Mouse (Mus musculus): ENCODE results near the gene Tspan1. TPM values are rescaled to one million over a fixed set of nuclear protein-coding genes. Genes with fewer than 3 reads are reported as not detected.

Tspan1 gene
- polyA plus RNA-seq, 1 experiment, result 0.02 TPM

GRCm38 (mm10) chr4:116182745-116183144 is 15.3 kb upstream of the Tspan1 start:
- Histone ChIP-seq H3K27me3 (ENCODE audit: control insufficient read depth, insufficient read depth, insufficient read length) (no peaks in the 10 kb centered on the region), H3K4me3 (ENCODE audit: insufficient read depth, poor library complexity, severe bottlenecking) (no peak overlapping the region), H3ac (ENCODE audit: control insufficient read depth, insufficient read length, low read depth) (no peak overlapping the region), H3K36me3 (ENCODE audit: control insufficient read depth, insufficient read depth) (no peaks in the 10 kb centered on the region), H3K79me3 (ENCODE audit: low read depth) (no peaks in the 10 kb centered on the region), H3K79me2 (ENCODE audit: control insufficient read depth, insufficient read depth) (no peaks in the 10 kb centered on the region)
- TF ChIP-seq MAX (IDR thresholded peaks at IDR 0.05), result no peak
- TF ChIP-seq CEBPB (IDR thresholded peaks at IDR 0.05; ENCODE audit: low read depth), result no peak
- TF ChIP-seq MYOD1 (IDR thresholded peaks at IDR 0.05; ENCODE audit: control insufficient read depth, insufficient read length, low read depth), result no peak
- no peak for TF ChIP-seq FOSL1 (IDR thresholded peaks at IDR 0.05; ENCODE audit: insufficient read depth, low read length, poor library complexity, severe bottlenecking)
- no peak for TF ChIP-seq MYOG (IDR thresholded peaks at IDR 0.05; ENCODE audit: control insufficient read depth, extremely low read depth, insufficient read length)
- no peak for TF ChIP-seq CTCF (IDR thresholded peaks at IDR 0.05; ENCODE audit: control insufficient read depth, insufficient read depth, insufficient read length)

GRCm38 (mm10) chr4:116182079-116182478 is 14.7 kb upstream of the Tspan1 start:
- TF ChIP-seq MAX (IDR thresholded peaks at IDR 0.05) (no peak), USF1 (IDR thresholded peaks at IDR 0.05; ENCODE audit: low read depth) (no peak), MYOG (IDR thresholded peaks at IDR 0.05; ENCODE audit: control insufficient read depth, extremely low read depth, insufficient read length) (no peak)
- Histone ChIP-seq H3K4me3 (ENCODE audit: insufficient read depth, poor library complexity, severe bottlenecking) (no peak overlapping the region), H3K36me3 (ENCODE audit: control insufficient read depth, insufficient read depth) (no peaks in the 10 kb centered on the region), H3ac (ENCODE audit: control insufficient read depth, insufficient read length, low read depth) (no peak overlapping the region), H3K79me2 (ENCODE audit: control insufficient read depth, insufficient read depth) (no peaks in the 10 kb centered on the region), H3K27me3 (ENCODE audit: control insufficient read depth, insufficient read depth, insufficient read length) (no peaks in the 10 kb centered on the region), H3K79me3 (ENCODE audit: low read depth) (no peaks in the 10 kb centered on the region)

- Histone ChIP-seq H3K79me3 (ENCODE audit: low read depth) (no peaks in the 10 kb centered on the region), H3K4me3 (ENCODE audit: insufficient read depth, poor library complexity, severe bottlenecking) (no peak overlapping the region), H3K36me3 (ENCODE audit: control insufficient read depth, insufficient read depth) (no peaks in the 10 kb centered on the region), H3K79me2 (ENCODE audit: control insufficient read depth, insufficient read depth) (no peaks in the 10 kb centered on the region), H3ac (ENCODE audit: control insufficient read depth, insufficient read length, low read depth) (no peak overlapping the region), H3K27me3 (ENCODE audit: control insufficient read depth, insufficient read depth, insufficient read length) (no peaks in the 10 kb centered on the region)
- TF ChIP-seq CEBPB (IDR thresholded peaks at IDR 0.05; ENCODE audit: low read depth) (no peak), MYOG (IDR thresholded peaks at IDR 0.05; ENCODE audit: control insufficient read depth, extremely low read depth, insufficient read length) (no peak), FOSL1 (IDR thresholded peaks at IDR 0.05; ENCODE audit: insufficient read depth, low read length, poor library complexity, severe bottlenecking) (no peak), MYOD1 (IDR thresholded peaks at IDR 0.05; ENCODE audit: control insufficient read depth, insufficient read length, low read depth) (no peak), MAX (IDR thresholded peaks at IDR 0.05) (no peak), USF1 (IDR thresholded peaks at IDR 0.05; ENCODE audit: low read depth) (no peak), CTCF (IDR thresholded peaks at IDR 0.05; ENCODE audit: control insufficient read depth, insufficient read depth, insufficient read length) (no peak)
Observed at GRCm38 (mm10) chr4:116177140-116177539, 9.7 kb upstream of the Tspan1 start.

- Histone ChIP-seq H3ac (ENCODE audit: control insufficient read depth, insufficient read length, low read depth) (no peak overlapping the region), H3K36me3 (ENCODE audit: control insufficient read depth, insufficient read depth) (no peaks in the 10 kb centered on the region), H3K4me3 (ENCODE audit: insufficient read depth, poor library complexity, severe bottlenecking) (no peak overlapping the region), H3K79me2 (ENCODE audit: control insufficient read depth, insufficient read depth) (no peaks in the 10 kb centered on the region), H3K79me3 (ENCODE audit: low read depth) (no peaks in the 10 kb centered on the region), H3K27me3 (ENCODE audit: control insufficient read depth, insufficient read depth, insufficient read length) (no peaks in the 10 kb centered on the region)
- no peak for TF ChIP-seq CEBPB (IDR thresholded peaks at IDR 0.05; ENCODE audit: low read depth)
- no peak for TF ChIP-seq MAX (IDR thresholded peaks at IDR 0.05)
- TF ChIP-seq MYOG (IDR thresholded peaks at IDR 0.05; ENCODE audit: control insufficient read depth, extremely low read depth, insufficient read length), result no peak
- TF ChIP-seq USF1 (IDR thresholded peaks at IDR 0.05; ENCODE audit: low read depth), result no peak
- TF ChIP-seq MYOD1 (IDR thresholded peaks at IDR 0.05; ENCODE audit: control insufficient read depth, insufficient read length, low read depth), result no peak
Observed at GRCm38 (mm10) chr4:116176543-116176988, 9.2 kb upstream of the Tspan1 start.

- H3K79me2 ChIP-seq (ENCODE audit: control insufficient read depth, insufficient read depth), result no peaks in the 10 kb centered on the region
- no peak overlapping the region for H3ac ChIP-seq (ENCODE audit: control insufficient read depth, insufficient read length, low read depth)
- H3K27me3 ChIP-seq (ENCODE audit: control insufficient read depth, insufficient read depth, insufficient read length), result no peaks in the 10 kb centered on the region
- H3K79me3 ChIP-seq (ENCODE audit: low read depth), result no peaks in the 10 kb centered on the region
- H3K36me3 ChIP-seq (ENCODE audit: control insufficient read depth, insufficient read depth), result no peaks in the 10 kb centered on the region
- no peak overlapping the region for H3K4me3 ChIP-seq (ENCODE audit: insufficient read depth, poor library complexity, severe bottlenecking)
- no peak for TF ChIP-seq FOSL1 (IDR thresholded peaks at IDR 0.05; ENCODE audit: insufficient read depth, low read length, poor library complexity, severe bottlenecking)
- no peak for TF ChIP-seq MYOD1 (IDR thresholded peaks at IDR 0.05; ENCODE audit: control insufficient read depth, insufficient read length, low read depth)
- no peak for TF ChIP-seq MAX (IDR thresholded peaks at IDR 0.05)
- TF ChIP-seq USF1 (IDR thresholded peaks at IDR 0.05; ENCODE audit: low read depth), result no peak
- TF ChIP-seq CEBPB (IDR thresholded peaks at IDR 0.05; ENCODE audit: low read depth), result no peak
- TF ChIP-seq MYOG (IDR thresholded peaks at IDR 0.05; ENCODE audit: control insufficient read depth, extremely low read depth, insufficient read length), result no peak
- TF ChIP-seq CTCF (IDR thresholded peaks at IDR 0.05; ENCODE audit: control insufficient read depth, insufficient read depth, insufficient read length), result no peak
Observed at GRCm38 (mm10) chr4:116175711-116176542, 8.5 kb upstream of the Tspan1 start.

- Histone ChIP-seq H3K79me2 (ENCODE audit: control insufficient read depth, insufficient read depth) (no peaks in the 10 kb centered on the region), H3K4me3 (ENCODE audit: insufficient read depth, poor library complexity, severe bottlenecking) (no peak overlapping the region), H3K79me3 (ENCODE audit: low read depth) (no peaks in the 10 kb centered on the region), H3K36me3 (ENCODE audit: control insufficient read depth, insufficient read depth) (no peaks in the 10 kb centered on the region), H3ac (ENCODE audit: control insufficient read depth, insufficient read length, low read depth) (no peak overlapping the region), H3K27me3 (ENCODE audit: control insufficient read depth, insufficient read depth, insufficient read length) (no peaks in the 10 kb centered on the region)
- no peak for TF ChIP-seq MYOD1 (IDR thresholded peaks at IDR 0.05; ENCODE audit: control insufficient read depth, insufficient read length, low read depth)
- no peak for TF ChIP-seq MYOG (IDR thresholded peaks at IDR 0.05; ENCODE audit: control insufficient read depth, extremely low read depth, insufficient read length)
- TF ChIP-seq USF1 (IDR thresholded peaks at IDR 0.05; ENCODE audit: low read depth), result no peak
- no peak for TF ChIP-seq MAX (IDR thresholded peaks at IDR 0.05)
- TF ChIP-seq CTCF (IDR thresholded peaks at IDR 0.05; ENCODE audit: control insufficient read depth, insufficient read depth, insufficient read length), result no peak
Observed at GRCm38 (mm10) chr4:116175136-116175535, 7.7 kb upstream of the Tspan1 start.
